Mouse (Mus musculus) kidney, embryonic 15.5 days (tissue): ENCODE measurements around the gene Atg5. TPM values are rescaled to one million over a fixed set of nuclear protein-coding genes. Genes with fewer than 3 reads are reported as not detected.

Experiments used
- ATAC-seq: fragments of 200-750 bp; cut with Nextera tagmentation; replicated peaks from 2 replicates; pipeline ENCODE4 v1.8.0; 2017; ENCODE audit warnings: moderate TSS enrichment; ENCODE audit not compliant: low FRiP score
- H3K27ac ChIP-seq: fragments of 300-500 bp; sonication (generic); 2 replicates; pipeline ENCODE4 v1.5.1; 2015; ENCODE audit warnings: mild to moderate bottlenecking, inconsistent platforms
- H3K27me3 ChIP-seq: fragments of 300-500 bp; sonication (generic); 2 replicates; pipeline ENCODE4 v1.6.1; 2015; ENCODE audit warnings: inconsistent platforms
- H3K36me3 ChIP-seq: fragments of 300-500 bp; sonication (generic); 2 replicates; pipeline ENCODE4 v1.6.1; 2015; ENCODE audit warnings: inconsistent platforms
- H3K4me1 ChIP-seq: fragments of 300-500 bp; sonication (generic); 2 replicates; pipeline ENCODE4 v1.6.1; 2015; ENCODE audit warnings: inconsistent platforms
- H3K4me2 ChIP-seq: fragments of 300-500 bp; sonication (generic); 2 replicates; pipeline ENCODE4 v1.6.1; 2015; ENCODE audit warnings: moderate library complexity, mild to moderate bottlenecking, inconsistent platforms
- H3K4me3 ChIP-seq: fragments of 300-500 bp; sonication (generic); replicated peaks from 2 replicates; pipeline ENCODE4 v1.5.1; 2015; ENCODE audit warnings: mild to moderate bottlenecking, inconsistent platforms
- H3K9ac ChIP-seq: fragments of 300-500 bp; sonication (generic); 2 replicates; pipeline ENCODE4 v1.6.1; 2015; ENCODE audit warnings: mild to moderate bottlenecking, inconsistent platforms
- H3K9me3 ChIP-seq: fragments of 300-500 bp; sonication (generic); replicated peaks from 2 replicates; pipeline ENCODE4 v1.6.1; 2016; ENCODE audit warnings: inconsistent platforms
- WGBS: fragments of 180-500 bp; shearing (Covaris S2); methylation state at CpG from one replicate; pipeline ENCODE4 v1.1.7; 2015; ENCODE audit warnings: mixed read lengths; 5-methylcytosine and 5-hydroxymethylcytosine counted together
- polyA plus RNA-seq: library from polyadenylated mRNA; unstranded; fragments of >200 nt; fragmentation: Nextera tagmentation; extraction: Ambion mirVana; gene quantifications from 2 replicates; pipeline ENCODE4 v1.2.1, GENCODE M21; 2015

Atg5 gene
- polyA plus RNA-seq, 1 experiment from 2014 or later: 50.3 TPM

- Histone ChIP-seq H3K27me3 (no peaks in the 10 kb centered on the region), H3K4me2 (no peak overlapping the region), H3K36me3 (peaks cover 43% of the 10 kb centered on the region), H3K4me3 (no peak overlapping the region), H3K4me1 (0 out of 2 replicates have a peak, but pooled peaks cover 2% of the 10 kb centered on the region), H3K9me3 (no peaks in the 10 kb centered on the region), H3K9ac (no peak overlapping the region), H3K27ac (no peak overlapping the region)
- no peak for ATAC-seq
- 86% methylated on average over 4 of the region's 4 CpGs for WGBS
These were observed 17.8 kb downstream of the Atg5 start for GRCm38 (mm10) chr10:44285935-44286334.

- H3K4me1 ChIP-seq: no peaks in the 10 kb centered on the region
- no peak overlapping the region for H3K4me2 ChIP-seq
- no peaks in the 10 kb centered on the region for H3K27me3 ChIP-seq
- no peak overlapping the region for H3K27ac ChIP-seq
- H3K9me3 ChIP-seq: no peaks in the 10 kb centered on the region
- peaks cover 59% of the 10 kb centered on the region for H3K36me3 ChIP-seq
- 93% methylated on average over 2 of the region's 2 CpGs for WGBS
- no peak overlapping the region for H3K9ac ChIP-seq
- no peak overlapping the region for H3K4me3 ChIP-seq
- no peak for ATAC-seq
These were observed 22.7 kb downstream of the Atg5 start for GRCm38 (mm10) chr10:44290876-44291275.

- H3K36me3 ChIP-seq: peaks cover 45% of the 10 kb centered on the region
- H3K9ac ChIP-seq: no peak overlapping the region
- H3K4me1 ChIP-seq: no peaks in the 10 kb centered on the region
- H3K4me2 ChIP-seq: no peak overlapping the region
- no peak for ATAC-seq
- no peak overlapping the region for H3K4me3 ChIP-seq
- no peaks in the 10 kb centered on the region for H3K27me3 ChIP-seq
- no peaks in the 10 kb centered on the region for H3K9me3 ChIP-seq
- no peak overlapping the region for H3K27ac ChIP-seq
- WGBS: 48% methylated on average over 3 of the region's 3 CpGs
These were observed 24.0 kb downstream of the Atg5 start for GRCm38 (mm10) chr10:44292205-44292604.

GRCm38 (mm10) chr10:44299165-44299564 lies 31.0 kb downstream of the Atg5 start:
- Histone ChIP-seq H3K9me3 (no peaks in the 10 kb centered on the region), H3K9ac (no peak overlapping the region), H3K27me3 (no peaks in the 10 kb centered on the region), H3K4me2 (no peak overlapping the region), H3K36me3 (peaks cover 18% of the 10 kb centered on the region), H3K4me3 (no peak overlapping the region), H3K4me1 (no peaks in the 10 kb centered on the region), H3K27ac (no peak overlapping the region)
- no peak for ATAC-seq
- WGBS: 80% methylated on average over 9 of the region's 9 CpGs

- ATAC-seq: no peak
- H3K27me3 ChIP-seq: no peaks in the 10 kb centered on the region
- H3K9me3 ChIP-seq: no peaks in the 10 kb centered on the region
- H3K36me3 ChIP-seq: peaks cover 23% of the 10 kb centered on the region
- H3K4me1 ChIP-seq: no peaks in the 10 kb centered on the region
- no peak overlapping the region for H3K9ac ChIP-seq
- H3K4me2 ChIP-seq: no peak overlapping the region
- no peak overlapping the region for H3K27ac ChIP-seq
- H3K4me3 ChIP-seq: no peak overlapping the region
- 87% methylated on average over 4 of the region's 4 CpGs for WGBS
These were observed 31.9 kb downstream of the Atg5 start for GRCm38 (mm10) chr10:44300078-44300477.

GRCm38 (mm10) chr10:44303648-44304329 lies 35.6 kb downstream of the Atg5 start:
- Histone ChIP-seq H3K4me3 (no peak overlapping the region), H3K4me2 (no peak overlapping the region), H3K9ac (no peak overlapping the region), H3K9me3 (no peaks in the 10 kb centered on the region), H3K4me1 (no peaks in the 10 kb centered on the region), H3K36me3 (peaks cover 28% of the 10 kb centered on the region), H3K27ac (no peak overlapping the region), H3K27me3 (no peaks in the 10 kb centered on the region)
- ATAC-seq: no peak
- 93% methylated on average over 15 of the region's 15 CpGs for WGBS

- Histone ChIP-seq H3K4me2 (no peak overlapping the region), H3K27ac (no peak overlapping the region), H3K9ac (no peak overlapping the region), H3K4me3 (no peak overlapping the region), H3K36me3 (peaks cover 28% of the 10 kb centered on the region), H3K27me3 (no peaks in the 10 kb centered on the region), H3K4me1 (no peaks in the 10 kb centered on the region), H3K9me3 (no peaks in the 10 kb centered on the region)
- 91% methylated on average over 3 of the region's 3 CpGs for WGBS
- ATAC-seq: no peak
These were observed 36.2 kb downstream of the Atg5 start for GRCm38 (mm10) chr10:44304330-44304717.

GRCm38 (mm10) chr10:44304845-44305244 lies 36.7 kb downstream of the Atg5 start:
- no peaks in the 10 kb centered on the region for H3K27me3 ChIP-seq
- no peaks in the 10 kb centered on the region for H3K9me3 ChIP-seq

GRCm38 (mm10) chr10:44306308-44306707 lies 38.1 kb downstream of the Atg5 start:
- peaks cover 28% of the 10 kb centered on the region for H3K36me3 ChIP-seq
- H3K4me3 ChIP-seq: no peak overlapping the region
- no peaks in the 10 kb centered on the region for H3K27me3 ChIP-seq
- no peaks in the 10 kb centered on the region for H3K9me3 ChIP-seq
- H3K27ac ChIP-seq: no peak overlapping the region
- H3K4me1 ChIP-seq: no peaks in the 10 kb centered on the region
- H3K9ac ChIP-seq: no peak overlapping the region
- ATAC-seq: no peak
- H3K4me2 ChIP-seq: no peak overlapping the region
- WGBS: 96% methylated on average over 6 of the region's 6 CpGs

More at GRCm38 (mm10) chr10:44304845-44305244, 36.7 kb downstream of the Atg5 start:
- H3K4me1 ChIP-seq: no peaks in the 10 kb centered on the region
- no peak overlapping the region for H3K4me3 ChIP-seq
- H3K36me3 ChIP-seq: peaks cover 28% of the 10 kb centered on the region
- no peak overlapping the region for H3K4me2 ChIP-seq
- no peak for ATAC-seq
- H3K9ac ChIP-seq: no peak overlapping the region
- WGBS: 81% methylated on average over 3 of the region's 3 CpGs
- no peak overlapping the region for H3K27ac ChIP-seq

- H3K27ac ChIP-seq: no peak overlapping the region
- H3K36me3 ChIP-seq: peaks cover 26% of the 10 kb centered on the region
- H3K4me3 ChIP-seq: no peak overlapping the region
- no peaks in the 10 kb centered on the region for H3K9me3 ChIP-seq
- H3K27me3 ChIP-seq: no peaks in the 10 kb centered on the region
- H3K4me2 ChIP-seq: no peak overlapping the region
- no peaks in the 10 kb centered on the region for H3K4me1 ChIP-seq
- ATAC-seq: no peak
- no peak overlapping the region for H3K9ac ChIP-seq
These were observed 40.1 kb downstream of the Atg5 start for GRCm38 (mm10) chr10:44308280-44308679.

- H3K9me3 ChIP-seq: no peaks in the 10 kb centered on the region
- H3K27me3 ChIP-seq: no peaks in the 10 kb centered on the region
- H3K4me1 ChIP-seq: no peaks in the 10 kb centered on the region
- 83% methylated on average over 6 of the region's 6 CpGs for WGBS
- H3K27ac ChIP-seq: no peak overlapping the region
- H3K36me3 ChIP-seq: peaks cover 16% of the 10 kb centered on the region
- ATAC-seq: no peak
- H3K4me2 ChIP-seq: no peak overlapping the region
- no peak overlapping the region for H3K4me3 ChIP-seq
- no peak overlapping the region for H3K9ac ChIP-seq
These were observed 41.1 kb downstream of the Atg5 start for GRCm38 (mm10) chr10:44309250-44309649.

GRCm38 (mm10) chr10:44315276-44315675 lies 47.1 kb downstream of the Atg5 start:
- Histone ChIP-seq H3K36me3 (peaks cover 3% of the 10 kb centered on the region), H3K4me1 (no peaks in the 10 kb centered on the region), H3K4me2 (no peak overlapping the region), H3K27ac (no peak overlapping the region), H3K27me3 (no peaks in the 10 kb centered on the region), H3K9ac (no peak overlapping the region), H3K4me3 (no peak overlapping the region), H3K9me3 (no peaks in the 10 kb centered on the region)
- 42% methylated on average over 5 of the region's 5 CpGs for WGBS
- ATAC-seq: no peak
